Comparison of ENCODE assay signal across 15 mouse cellular contexts in the genomic region with DNA sequence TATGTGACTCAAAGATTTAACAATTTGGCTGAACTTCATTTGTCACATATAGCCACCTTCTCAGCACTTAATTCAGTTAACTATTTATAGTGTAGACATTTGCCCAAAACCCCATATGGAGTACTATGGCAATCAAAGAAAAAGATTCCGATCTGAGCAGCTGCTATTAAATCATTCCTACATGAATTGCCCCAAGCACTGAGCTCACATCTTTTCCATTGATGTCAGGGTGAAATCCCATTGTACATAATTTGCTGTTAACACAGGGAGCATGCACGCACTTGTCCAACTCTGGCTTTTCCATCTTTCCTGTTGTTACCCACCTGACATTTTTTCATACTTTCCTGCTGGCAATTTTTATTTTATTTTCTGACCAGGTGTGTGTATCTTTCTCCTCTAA.
"Had no signal": no experiment of that assay in that cellular context is flagged by ENCODE, and none has a peak within 500 bp of the region (broad histone marks: within the 10 kb centered on the region; RNA-seq: fewer than 3 reads in every experiment).

No protein-coding gene starts in this region.

- H3K9me3 ChIP-seq: liver, embryonic 13.5 days; stomach, embryonic 15.5 days had no signal

- H3K9ac ChIP-seq: liver, embryonic 13.5 days; stomach, embryonic 15.5 days had no signal

- H3K27me3 ChIP-seq: liver, embryonic 13.5 days; stomach, embryonic 15.5 days had no signal

- H3K4me3 ChIP-seq: left cerebral cortex, adult 2 months; liver, embryonic 13.5 days; stomach, embryonic 15.5 days had no signal

- H3K27ac ChIP-seq: kidney, postnatal 0 days; left cerebral cortex, adult 2 months; liver, embryonic 13.5 days; stomach, embryonic 15.5 days had no signal

- ATAC-seq: intestine, postnatal 0 days had no signal

- DNase-seq: kidney, adult 2 months; kidney, postnatal 25 days; layer of hippocampus, postnatal 36 days; liver, embryonic 13.5 days; lung, adult 2 months; lung, postnatal 14 days; lung, postnatal 4 days; retina, postnatal 1 day; right cerebral cortex, postnatal 25 days; spleen, adult 18-20 months; thymus, postnatal 25 days had no signal

- H3K36me3 ChIP-seq: liver, embryonic 13.5 days; stomach, embryonic 15.5 days had no signal

- H3K4me1 ChIP-seq: liver, embryonic 13.5 days; stomach, embryonic 15.5 days had no signal

- H3K4me2 ChIP-seq: liver, embryonic 13.5 days; stomach, embryonic 15.5 days had no signal
